Mouse (Mus musculus): Measurements from ENCODE around the gene Ankk1. TPM values are rescaled to one million over a fixed set of nuclear protein-coding genes. Genes with fewer than 3 reads are reported as not detected.

Gene Ankk1
- polyA plus RNA-seq (2014; fragmentation: Illumina TruSeq; extraction: RNeasy Lipid Tissue Mini Kit (QIAGEN cat#74804); ENCODE audit: low replicate concordance): not detected

GRCm38 (mm10) chr9:49426921-49427320 lies at the start of gene Ankk1:
TSS of gene Ankk1 (minus strand) at chr9:49427021.

Other genes starting within 250 kb of the Ankk1 start
- not detected for gene Gm4894, start 176.5 kb downstream of the Ankk1 start, polyA plus RNA-seq (2014; fragmentation: Illumina TruSeq; extraction: RNeasy Lipid Tissue Mini Kit (QIAGEN cat#74804); ENCODE audit: low replicate concordance)
- not detected for gene Drd2, start 86.4 kb downstream of the Ankk1 start, polyA plus RNA-seq (2014; fragmentation: Illumina TruSeq; extraction: RNeasy Lipid Tissue Mini Kit (QIAGEN cat#74804); ENCODE audit: low replicate concordance)
- gene Ttc12, start 59.2 kb upstream of the Ankk1 start, polyA plus RNA-seq (2014; fragmentation: Illumina TruSeq; extraction: RNeasy Lipid Tissue Mini Kit (QIAGEN cat#74804); ENCODE audit: low replicate concordance): 0.89 TPM